Mouse (Mus musculus) hindbrain, embryonic 12.5 days (tissue): ENCODE measurements around the gene Zfp784. TPM values are rescaled to one million over a fixed set of nuclear protein-coding genes. Genes with fewer than 3 reads are reported as not detected.
"Not testable (repeated sequence)": the region's sequence is repeated elsewhere in the genome, so short reads cannot be mapped to it uniquely, and the experiment has no call there.

Experiments
- ATAC-seq: fragments of 200-750 bp; cut with Nextera tagmentation; 2 replicates; pipeline ENCODE4 v1.8.0; 2017; ENCODE audit warnings: moderate TSS enrichment; ENCODE audit not compliant: low FRiP score
- H3K27ac ChIP-seq: fragments of 300-500 bp; sonication (generic); 2 replicates; pipeline ENCODE4 v1.5.1; 2016; ENCODE audit warnings: mild to moderate bottlenecking
- H3K27me3 ChIP-seq: fragments of 300-500 bp; sonication (generic); 2 replicates; pipeline ENCODE4 v1.6.1; 2016; ENCODE audit warnings: mild to moderate bottlenecking
- H3K36me3 ChIP-seq: fragments of 300-500 bp; sonication (generic); 2 replicates; pipeline ENCODE4 v1.6.1; 2016; ENCODE audit warnings: mild to moderate bottlenecking
- H3K4me1 ChIP-seq: fragments of 300-500 bp; sonication (generic); 2 replicates; pipeline ENCODE4 v1.6.1; 2016
- H3K4me2 ChIP-seq: fragments of 300-500 bp; sonication (generic); replicated peaks from 2 replicates; pipeline ENCODE4 v1.6.1; 2016; ENCODE audit warnings: mild to moderate bottlenecking
- H3K4me3 ChIP-seq: fragments of 300-500 bp; sonication (generic); 2 replicates; pipeline ENCODE4 v1.5.1; 2016; ENCODE audit warnings: mild to moderate bottlenecking
- H3K9ac ChIP-seq: fragments of 300-500 bp; sonication (generic); 2 replicates; pipeline ENCODE4 v1.6.1; 2016; ENCODE audit warnings: mild to moderate bottlenecking, moderate library complexity
- H3K9me3 ChIP-seq: fragments of 300-500 bp; sonication (generic); replicated peaks from 2 replicates; pipeline ENCODE4 v1.6.1; 2016; ENCODE audit warnings: mild to moderate bottlenecking
- WGBS: fragments of 180-500 bp; shearing (Covaris S2); methylation state at CpG from one replicate; pipeline ENCODE4 v1.1.7; 2016; 5-methylcytosine and 5-hydroxymethylcytosine counted together
- polyA plus RNA-seq: library from polyadenylated mRNA; unstranded; fragments of >200 nt; fragmentation: Nextera tagmentation; extraction: Ambion mirVana; gene quantifications from 2 replicates; pipeline ENCODE4 v1.2.1, GENCODE M21; 2016

Zfp784 gene
- polyA plus RNA-seq, 1 experiment from 2014 or later, result 6.1 TPM

DNA sequence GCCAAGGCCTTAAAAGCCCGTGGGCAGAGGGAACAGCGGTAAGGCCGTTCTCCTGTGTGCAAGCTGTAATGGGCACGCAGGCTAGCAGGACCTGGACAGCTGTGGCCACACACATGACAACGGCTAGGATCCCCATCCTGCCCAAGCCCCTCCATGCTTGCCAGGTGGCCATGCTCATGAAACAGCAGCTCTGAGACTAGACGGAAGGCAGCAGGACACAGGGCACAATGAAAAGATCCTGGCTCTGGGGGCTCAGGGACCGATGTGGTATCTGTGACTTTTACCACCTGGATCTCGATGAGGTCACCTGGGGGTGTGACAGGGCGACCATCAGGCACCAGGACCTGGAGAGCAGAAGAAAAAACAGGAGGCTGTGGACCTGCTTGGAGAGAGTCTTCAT, 2.1 kb downstream of the Zfp784 start:
- Histone ChIP-seq H3K36me3 (peaks cover 50% of the 10 kb centered on the region), H3K27me3 (no peaks in the 10 kb centered on the region), H3K9ac (no peak overlapping the region), H3K9me3 (peaks cover 12% of the 10 kb centered on the region), H3K4me3 (no peak overlapping the region), H3K4me1 (peaks cover 12% of the 10 kb centered on the region; the same call in 1 of the 2 replicates), H3K4me2 (no peak overlapping the region), H3K27ac (no peak overlapping the region)
- ATAC-seq, result no peak
- WGBS, result 90% methylated on average over 9 of the region's 9 CpGs

DNA sequence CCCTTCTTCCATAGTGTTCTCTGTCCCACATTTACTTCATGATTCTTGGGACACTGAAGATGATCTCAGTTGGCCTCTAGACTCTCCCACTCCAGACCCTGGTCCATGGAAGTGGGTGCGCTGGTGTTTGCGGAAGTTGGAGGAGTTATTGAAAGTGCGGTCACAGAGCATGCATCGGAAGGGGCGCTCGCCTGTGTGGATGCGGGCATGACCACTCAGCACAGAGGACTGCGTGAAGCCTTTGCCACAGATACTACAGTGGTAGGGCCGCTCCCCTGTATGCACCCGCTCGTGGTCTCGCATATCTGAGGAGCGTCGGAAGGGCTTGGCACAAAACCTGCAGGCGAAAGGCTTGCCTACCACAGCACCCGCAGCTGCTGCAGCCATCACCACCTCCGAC, 2.6 kb downstream of the Zfp784 start:
- Histone ChIP-seq H3K4me3 (no peak overlapping the region), H3K9me3 (peaks cover 17% of the 10 kb centered on the region), H3K36me3 (peaks cover 55% of the 10 kb centered on the region), H3K4me1 (peaks cover 12% of the 10 kb centered on the region; the same call in 1 of the 2 replicates), H3K9ac (no peak overlapping the region), H3K27me3 (no peaks in the 10 kb centered on the region), H3K4me2 (no peak overlapping the region), H3K27ac (no peak overlapping the region)
- 95% methylated on average over 17 of the region's 17 CpGs for WGBS
- ATAC-seq, result no peak

GRCm38 (mm10) chr7:5033818-5034217, 4.4 kb downstream of the Zfp784 start, which contains the start of gene 4632433K11Rik:
Gene 4632433K11Rik, plus strand, starts transcription at chr7:5034118.
- no peak within 1 kb of the TSS for H3K4me3 ChIP-seq
- ATAC-seq, result no peak
- peaks cover 73% of the 10 kb centered on the region for H3K36me3 ChIP-seq
- H3K9ac ChIP-seq, result no peak within 1 kb of the TSS
- H3K4me1 ChIP-seq, result 0 out of 2 replicates have a peak, but pooled peaks cover 4% of the 10 kb centered on the region
- H3K27ac ChIP-seq, result no peak within 1 kb of the TSS
- H3K27me3 ChIP-seq, result no peaks in the 10 kb centered on the region
- 87% methylated on average over 3 of the region's 3 CpGs for WGBS
- H3K9me3 ChIP-seq, result peaks cover 34% of the 10 kb centered on the region
- no peak within 1 kb of the TSS for H3K4me2 ChIP-seq

- WGBS, result 79% methylated on average over 45 of the region's 46 CpGs
- no peak overlapping the region for H3K27ac ChIP-seq
- no peak overlapping the region for H3K4me2 ChIP-seq
- H3K36me3 ChIP-seq, result peaks cover 90% of the 10 kb centered on the region
- no peak overlapping the region for H3K9ac ChIP-seq
- H3K4me3 ChIP-seq, result no peak overlapping the region
- peaks cover 35% of the 10 kb centered on the region for H3K9me3 ChIP-seq
- no peak for ATAC-seq
- H3K4me1 ChIP-seq, result no peaks in the 10 kb centered on the region
- no peaks in the 10 kb centered on the region for H3K27me3 ChIP-seq
Measured at GRCm38 (mm10) chr7:5031496-5031895, 6.8 kb downstream of the Zfp784 start.

DNA sequence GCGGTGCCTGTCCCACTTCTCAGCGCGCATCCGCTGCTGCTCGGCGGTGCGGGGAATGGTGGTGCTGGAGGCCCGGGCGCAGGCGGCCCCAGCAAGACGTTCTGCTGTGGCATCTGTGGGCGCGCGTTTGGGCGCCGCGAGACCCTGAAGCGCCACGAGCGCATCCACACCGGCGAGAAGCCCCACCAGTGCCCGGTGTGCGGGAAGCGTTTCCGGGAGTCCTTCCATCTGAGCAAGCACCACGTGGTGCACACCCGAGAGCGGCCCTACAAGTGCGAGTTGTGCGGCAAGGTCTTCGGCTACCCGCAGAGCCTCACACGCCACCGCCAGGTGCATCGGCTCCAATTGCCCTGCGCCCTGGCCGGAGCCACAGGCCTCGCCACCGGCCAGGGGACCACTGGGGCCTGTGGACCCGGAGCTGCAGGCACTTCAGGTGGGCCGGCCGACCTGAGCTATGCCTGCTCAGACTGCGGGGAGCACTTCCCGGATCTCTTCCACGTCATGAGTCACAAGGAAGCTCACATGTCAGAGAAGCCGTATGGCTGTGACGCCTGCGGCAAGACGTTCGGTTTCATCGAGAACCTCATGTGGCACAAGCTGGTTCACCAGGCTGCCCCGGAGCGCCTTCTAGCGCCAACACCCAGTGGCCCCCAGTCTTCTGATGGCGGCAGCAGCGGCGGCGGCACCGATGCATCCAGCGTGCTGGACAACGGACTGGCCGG, 7.5 kb downstream of the Zfp784 start:
- Histone ChIP-seq H3K9ac (no peak overlapping the region), H3K9me3 (peaks cover 35% of the 10 kb centered on the region), H3K27ac (no peak overlapping the region), H3K4me2 (no peak overlapping the region), H3K27me3 (no peaks in the 10 kb centered on the region), H3K4me3 (no peak overlapping the region), H3K36me3 (peaks cover 92% of the 10 kb centered on the region), H3K4me1 (no peaks in the 10 kb centered on the region)
- 83% methylated on average over 63 of the region's 63 CpGs for WGBS
- ATAC-seq, result no peak

- Histone ChIP-seq H3K27me3 (no peaks in the 10 kb centered on the region), H3K4me2 (no peak overlapping the region), H3K4me1 (no peaks in the 10 kb centered on the region), H3K27ac (no peak overlapping the region), H3K4me3 (no peak overlapping the region), H3K9me3 (peaks cover 35% of the 10 kb centered on the region), H3K36me3 (peaks cover 85% of the 10 kb centered on the region), H3K9ac (no peak overlapping the region)
- 91% methylated on average over 21 of the region's 21 CpGs for WGBS
- no peak for ATAC-seq
Measured at GRCm38 (mm10) chr7:5029946-5030345, 8.3 kb downstream of the Zfp784 start.

DNA sequence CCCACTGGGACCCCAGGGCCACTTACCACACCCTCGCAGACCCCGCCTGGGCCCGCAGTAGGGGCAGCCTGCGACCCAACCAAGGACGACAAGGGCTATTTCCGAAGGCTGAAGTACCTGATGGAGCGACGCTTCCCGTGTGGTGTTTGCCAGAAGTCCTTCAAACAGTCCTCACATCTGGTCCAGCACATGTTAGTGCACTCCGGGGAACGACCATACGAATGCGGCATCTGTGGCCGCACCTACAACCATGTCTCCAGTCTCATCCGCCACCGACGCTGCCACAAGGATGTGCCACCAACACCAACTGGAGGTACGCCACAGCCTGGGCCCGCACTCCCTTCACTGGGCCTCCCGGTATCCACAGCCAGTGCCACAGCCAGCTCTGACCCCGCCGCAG, 8.7 kb downstream of the Zfp784 start:
- Histone ChIP-seq H3K9me3 (peaks cover 35% of the 10 kb centered on the region), H3K36me3 (peaks cover 85% of the 10 kb centered on the region), H3K27me3 (no peaks in the 10 kb centered on the region), H3K4me3 (no peak overlapping the region), H3K9ac (no peak overlapping the region), H3K4me2 (no peak overlapping the region), H3K27ac (no peak overlapping the region), H3K4me1 (no peaks in the 10 kb centered on the region)
- 93% methylated on average over 22 of the region's 22 CpGs for WGBS
- no peak for ATAC-seq

DNA sequence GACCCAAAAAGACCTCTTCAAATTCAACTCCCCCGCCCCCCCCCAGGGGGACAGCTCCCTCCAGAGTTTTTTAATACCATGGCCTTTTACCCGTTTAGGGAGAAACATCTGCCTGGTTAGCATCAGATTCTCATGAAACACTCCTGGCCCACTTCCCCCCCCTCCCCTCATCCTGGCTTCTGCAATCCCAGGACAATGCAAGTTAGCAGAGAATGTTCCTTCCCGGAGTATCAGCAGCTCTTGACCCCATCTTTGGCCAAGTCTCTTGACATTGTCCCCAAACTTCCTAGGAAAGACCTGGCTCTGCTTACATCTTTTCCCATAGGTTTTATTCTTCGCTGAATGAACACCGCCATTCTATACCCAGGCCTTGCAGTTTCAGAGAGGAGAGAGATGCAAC, 17.0 kb downstream of the Zfp784 start:
- H3K27ac ChIP-seq, result peak overlapping the region; percentile 92; the same call in 1 of the 2 replicates
- peaks cover 44% of the 10 kb centered on the region for H3K36me3 ChIP-seq
- WGBS, result 59% methylated on average over 5 of the region's 5 CpGs
- no peaks in the 10 kb centered on the region for H3K27me3 ChIP-seq
- no peaks in the 10 kb centered on the region for H3K9me3 ChIP-seq
- peak overlapping the region; percentile 93 for H3K9ac ChIP-seq
- peaks cover 10% of the 10 kb centered on the region for H3K4me1 ChIP-seq
- no peak for ATAC-seq
- H3K4me2 ChIP-seq, result peak overlapping the region; percentile 84
- H3K4me3 ChIP-seq, result peak overlapping the region; percentile 75

GRCm38 (mm10) chr7:5020685-5021084, 17.6 kb downstream of the Zfp784 start:
- Histone ChIP-seq H3K27ac (peak overlapping the region; percentile 92), H3K4me1 (peaks cover 15% of the 10 kb centered on the region), H3K36me3 (peaks cover 38% of the 10 kb centered on the region), H3K9me3 (no peaks in the 10 kb centered on the region), H3K9ac (peak overlapping the region; percentile 93), H3K4me2 (peak overlapping the region; percentile 84), H3K27me3 (no peaks in the 10 kb centered on the region), H3K4me3 (peak overlapping the region; percentile 75)
- ATAC-seq, result peak; percentile 61; the same call in 1 of the 2 replicates
- WGBS, result under 1% methylated on average over 10 of the region's 15 CpGs

GRCm38 (mm10) chr7:5020000-5020681, 18.1 kb downstream of the Zfp784 start, which contains the start of the genes Zfp865 and Ccdc106:
Gene Zfp865, plus strand, starts transcription at chr7:5020376.
Gene Ccdc106, plus strand, starts transcription at chr7:5020553.
- peak; percentile 94 for ATAC-seq
- Histone ChIP-seq H3K27ac (peak within 1 kb of the TSS; percentile 92), H3K9me3 (no peaks in the 10 kb centered on the region), H3K9ac (peak within 1 kb of the TSS; percentile 93), H3K27me3 (no peaks in the 10 kb centered on the region), H3K4me3 (peak within 1 kb of the TSS; percentile 75), H3K36me3 (peaks cover 37% of the 10 kb centered on the region), H3K4me2 (peak within 1 kb of the TSS; percentile 84), H3K4me1 (peaks cover 15% of the 10 kb centered on the region)
- under 1% methylated on average over 43 of the region's 49 CpGs for WGBS

- H3K36me3 ChIP-seq, result peaks cover 34% of the 10 kb centered on the region
- peak overlapping the region; percentile 75 for H3K4me3 ChIP-seq
- not testable (repeated sequence) for ATAC-seq, H3K27me3 ChIP-seq, H3K9ac ChIP-seq, H3K9me3 ChIP-seq
- peak overlapping the region; percentile 92; the same call in 1 of the 2 replicates for H3K27ac ChIP-seq
- 30% methylated on average over 8 of the region's 8 CpGs for WGBS
- H3K4me1 ChIP-seq, result peaks cover 15% of the 10 kb centered on the region
- peak overlapping the region; percentile 84 for H3K4me2 ChIP-seq
Measured at GRCm38 (mm10) chr7:5019576-5019975, 18.7 kb downstream of the Zfp784 start.

GRCm38 (mm10) chr7:5017931-5018330, 20.3 kb downstream of the Zfp784 start:
- no peaks in the 10 kb centered on the region for H3K9me3 ChIP-seq
- no peaks in the 10 kb centered on the region for H3K27me3 ChIP-seq
- peaks cover 20% of the 10 kb centered on the region for H3K4me1 ChIP-seq
- no peak overlapping the region for H3K9ac ChIP-seq
- no peak overlapping the region for H3K4me2 ChIP-seq
- peaks cover 18% of the 10 kb centered on the region; the same call in 1 of the 2 replicates for H3K36me3 ChIP-seq
- H3K27ac ChIP-seq, result no peak overlapping the region
- WGBS, result 97% methylated on average over 21 of the region's 21 CpGs
- H3K4me3 ChIP-seq, result no peak overlapping the region
- ATAC-seq, result no peak
